Mouse (Mus musculus): Measurements from ENCODE around the gene Usp6nl. TPM values are rescaled to one million over a fixed set of nuclear protein-coding genes. Genes with fewer than 3 reads are reported as not detected.

The Usp6nl gene
- total RNA-seq, 4 experiments from 2014 or later, result 16.9 to 20.8 (median 18.3) TPM

DNA sequence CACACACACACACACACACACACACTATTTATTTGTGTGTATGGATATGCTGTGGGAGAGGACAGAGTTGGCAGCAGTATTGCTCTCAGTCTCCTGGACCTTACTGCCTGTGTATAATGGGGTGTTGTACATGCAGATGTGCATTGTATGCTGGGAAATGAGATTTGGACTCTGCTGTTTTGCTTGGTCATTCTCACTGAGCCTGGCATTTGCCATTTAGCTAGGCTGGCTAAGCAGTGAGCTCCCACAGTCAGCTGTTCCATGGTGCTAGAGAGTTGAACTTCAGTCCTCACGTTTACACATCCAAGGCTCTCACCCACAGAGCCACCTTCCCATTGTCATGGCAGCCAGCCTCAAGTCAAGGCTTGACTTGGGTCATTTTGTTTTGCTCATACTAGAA, 90.2 kb downstream of the Usp6nl start:
- no peak for DNase-seq (ENCODE audit: low spot score in 2 of 2)

DNA sequence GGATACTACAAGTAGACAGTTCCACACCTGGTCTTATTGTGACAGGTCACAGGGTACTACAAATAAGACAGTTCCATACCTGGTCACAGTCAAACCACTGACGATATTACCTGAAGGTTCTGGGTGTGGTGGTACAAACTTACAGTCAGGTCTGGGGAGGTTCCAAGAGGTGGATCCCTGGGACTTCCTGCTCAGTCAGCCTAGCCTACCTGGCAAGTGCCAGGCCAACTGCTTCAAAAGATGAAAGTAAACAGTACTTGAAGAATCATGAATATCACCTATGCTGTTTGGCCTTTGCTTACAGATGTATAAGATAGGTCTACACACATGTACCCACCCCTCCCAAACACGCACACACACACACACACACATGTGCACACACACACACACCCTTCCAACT, 91.3 kb downstream of the Usp6nl start:
- no peak for DNase-seq (ENCODE audit: low spot score in 2 of 2)

DNA sequence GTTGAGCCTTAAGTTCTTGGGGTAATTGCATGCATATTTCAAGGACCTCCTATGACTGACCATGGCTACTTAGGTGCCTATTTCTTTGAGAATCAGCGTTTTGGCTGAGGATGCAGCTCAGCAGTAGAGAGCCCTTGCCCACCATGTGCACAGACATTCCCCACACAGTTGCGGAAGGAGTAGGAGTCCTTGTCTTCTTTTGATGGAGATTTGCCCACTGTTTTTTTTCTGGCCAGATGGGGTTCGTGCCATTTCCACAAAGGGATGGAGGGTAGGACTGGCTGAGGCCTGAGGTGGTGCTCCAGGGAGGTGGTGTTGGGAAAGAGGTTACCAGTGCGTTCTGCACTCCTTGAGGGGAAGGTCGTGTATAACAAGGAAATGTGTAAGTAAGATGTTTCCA, 91.9 kb downstream of the Usp6nl start:
- no peak for DNase-seq (ENCODE audit: low spot score in 2 of 2)

DNA sequence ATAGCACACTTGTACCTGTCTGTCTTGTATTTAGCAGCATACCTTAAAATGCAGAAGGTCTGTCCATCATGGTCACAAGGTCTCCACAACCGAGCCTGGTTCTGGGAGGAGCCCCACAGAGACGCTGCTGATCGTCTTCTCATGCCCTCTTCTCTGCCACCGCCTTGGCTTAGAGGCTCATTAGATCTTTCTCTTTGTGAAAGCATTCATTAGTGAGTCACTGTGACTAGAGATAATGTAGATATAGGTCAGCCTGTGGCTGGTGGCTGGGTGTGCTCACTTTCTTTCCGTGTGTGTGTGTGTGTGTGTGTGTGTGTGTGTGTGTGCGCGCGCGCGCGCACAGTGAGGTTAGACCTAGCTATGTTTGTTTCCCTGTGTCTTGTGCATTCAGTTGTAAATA, 94.7 kb downstream of the Usp6nl start:
- DNase-seq (ENCODE audit: low spot score in 2 of 2), result no peak

DNA sequence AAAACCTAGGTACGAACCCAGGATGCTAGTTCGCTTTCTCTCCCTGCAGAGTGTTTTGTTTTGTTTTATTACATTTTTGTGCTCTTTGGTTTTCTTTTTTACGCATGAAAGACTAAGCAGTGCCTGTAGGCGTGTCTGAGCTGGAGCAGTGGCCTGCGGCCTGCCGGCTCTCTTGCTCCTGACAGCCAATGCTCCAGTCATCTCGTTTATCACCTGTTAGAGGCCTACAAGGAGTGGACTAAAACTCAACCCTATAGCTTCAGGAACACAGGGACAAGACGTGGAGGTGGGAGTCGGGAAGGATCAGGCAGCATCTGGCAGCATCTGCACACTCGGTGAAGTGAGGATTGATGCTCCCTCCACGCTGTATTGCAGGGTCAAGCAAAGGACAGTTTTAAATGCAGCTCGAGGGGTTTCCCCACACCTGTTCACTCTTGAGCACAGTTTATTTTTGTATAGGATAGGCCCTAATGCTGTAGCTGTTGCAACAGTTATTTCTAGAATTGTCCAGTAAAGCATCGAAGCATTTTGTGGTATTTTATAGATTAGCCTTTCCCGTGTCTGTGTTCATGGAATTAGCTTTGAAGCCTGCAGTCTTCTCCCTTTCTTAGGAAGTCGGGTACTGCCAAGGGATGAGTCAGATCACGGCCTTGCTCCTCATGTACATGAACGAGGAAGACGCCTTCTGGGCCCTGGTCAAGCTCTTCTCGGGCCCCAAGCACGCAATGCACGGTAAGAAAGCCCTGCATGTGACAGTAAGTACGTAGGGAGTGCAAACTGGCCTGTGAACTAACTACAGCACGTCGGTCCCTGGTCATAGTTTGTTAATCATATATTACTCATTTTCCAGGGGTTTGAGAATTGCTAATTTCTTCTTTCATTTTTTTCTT, 101.4 kb downstream of the Usp6nl start:
- no peak for DNase-seq (ENCODE audit: low spot score in 2 of 2)

DNA sequence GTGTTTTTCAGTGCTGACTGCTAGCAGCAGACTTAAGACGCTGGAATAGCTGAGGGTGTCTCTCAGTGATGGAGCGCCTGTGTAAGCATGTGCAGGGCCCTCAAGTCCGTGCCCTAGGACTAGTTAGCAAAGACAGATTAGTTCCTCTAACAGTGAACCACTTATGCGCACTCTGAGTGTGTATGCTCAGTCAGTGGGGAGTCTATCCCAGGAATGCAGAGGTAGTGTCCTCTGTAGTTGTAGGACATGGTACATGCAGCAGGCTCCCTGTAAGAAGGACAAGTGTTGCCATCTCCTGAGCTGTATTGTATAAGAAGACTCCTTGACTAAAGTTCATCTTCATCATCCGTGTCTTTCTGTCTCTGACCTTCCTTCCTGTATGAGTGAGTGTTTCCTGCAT, 102.4 kb downstream of the Usp6nl start:
- DNase-seq (ENCODE audit: low spot score in 2 of 2), result no peak

DNA sequence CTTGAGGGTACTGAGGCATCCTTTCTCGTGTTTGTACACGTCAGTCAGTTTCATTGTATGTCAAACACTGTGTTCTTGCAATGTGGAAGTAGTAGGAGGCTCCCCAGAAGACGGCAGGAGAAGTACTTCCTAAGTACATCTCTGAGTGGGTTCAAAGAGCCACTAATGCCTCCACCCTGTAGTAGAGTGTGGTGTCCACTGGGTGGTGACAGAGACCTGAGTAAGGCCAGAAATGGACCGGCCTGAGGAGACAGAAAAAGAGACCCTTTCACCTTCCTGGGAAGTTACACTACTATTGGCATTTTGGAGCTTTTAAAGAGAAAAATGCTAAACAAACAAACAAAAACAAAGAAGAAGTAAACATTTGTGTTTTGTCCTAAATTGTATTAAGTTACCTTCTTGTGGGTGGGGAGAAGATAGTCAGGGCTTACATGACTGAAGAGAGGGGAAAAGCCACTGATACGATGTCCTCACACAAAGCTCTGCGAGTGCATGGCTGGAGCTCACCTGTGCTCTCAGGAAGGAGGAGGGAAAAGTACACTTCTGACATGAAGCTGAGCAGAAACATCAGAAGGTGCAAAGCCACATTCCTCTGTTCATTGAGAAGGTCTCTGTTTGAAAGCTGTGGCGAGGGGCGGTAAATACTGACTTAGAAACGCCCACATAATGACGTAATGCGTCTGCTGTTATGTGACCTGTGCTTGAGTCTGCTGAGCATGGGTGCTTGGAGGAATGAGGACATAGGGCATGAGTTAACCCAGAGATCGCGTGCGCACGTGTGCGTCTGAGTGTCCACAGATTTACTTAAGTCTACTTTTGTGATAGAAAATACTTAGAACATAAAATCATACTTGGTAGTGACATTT, 113.9 kb downstream of the Usp6nl start:
- peak in 1 of 2 experiments; percentile 18 for DNase-seq (ENCODE audit: low spot score in 2 of 2)

DNA sequence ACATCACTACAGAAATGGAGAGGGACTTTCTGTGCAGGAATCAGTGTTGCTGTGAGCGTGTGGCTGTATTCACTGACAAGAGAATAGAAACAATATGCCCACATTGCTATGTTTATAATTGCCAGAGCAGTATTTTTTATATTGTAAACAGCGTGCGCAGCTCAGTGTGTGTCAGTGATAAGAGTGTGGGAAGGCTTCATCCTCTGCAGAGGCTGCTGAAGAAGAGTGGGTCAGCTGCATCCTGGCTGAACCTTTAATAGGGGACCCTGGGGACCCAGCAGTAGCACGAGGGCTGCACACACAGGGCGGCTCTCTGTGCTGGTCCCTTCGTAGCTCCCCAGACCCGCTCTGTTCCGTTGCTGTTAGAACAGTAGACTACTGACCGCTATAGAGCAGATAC, 119.2 kb downstream of the Usp6nl start:
- no peak for DNase-seq (ENCODE audit: low spot score in 2 of 2)

DNA sequence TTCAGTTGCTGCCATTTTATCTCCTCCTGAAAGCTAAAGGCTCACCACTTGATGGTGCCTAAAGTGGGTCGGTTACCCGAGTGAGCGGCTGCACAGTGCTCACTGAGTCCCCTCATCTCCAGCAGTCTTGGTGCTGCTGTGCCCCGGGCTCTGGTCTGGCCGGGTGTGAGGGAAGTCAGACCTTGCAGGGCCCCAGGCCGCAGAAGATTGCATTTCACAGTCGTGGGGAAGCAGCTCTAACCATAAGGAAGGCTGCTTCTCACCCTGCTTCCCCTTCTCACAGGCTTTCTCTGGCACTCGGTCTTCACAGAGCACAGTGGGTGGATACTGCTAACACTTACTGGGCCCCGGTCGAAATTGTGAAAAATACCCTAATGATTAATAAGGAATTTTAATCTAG, 119.8 kb downstream of the Usp6nl start:
- DNase-seq (ENCODE audit: low spot score in 2 of 2), result no peak

DNA sequence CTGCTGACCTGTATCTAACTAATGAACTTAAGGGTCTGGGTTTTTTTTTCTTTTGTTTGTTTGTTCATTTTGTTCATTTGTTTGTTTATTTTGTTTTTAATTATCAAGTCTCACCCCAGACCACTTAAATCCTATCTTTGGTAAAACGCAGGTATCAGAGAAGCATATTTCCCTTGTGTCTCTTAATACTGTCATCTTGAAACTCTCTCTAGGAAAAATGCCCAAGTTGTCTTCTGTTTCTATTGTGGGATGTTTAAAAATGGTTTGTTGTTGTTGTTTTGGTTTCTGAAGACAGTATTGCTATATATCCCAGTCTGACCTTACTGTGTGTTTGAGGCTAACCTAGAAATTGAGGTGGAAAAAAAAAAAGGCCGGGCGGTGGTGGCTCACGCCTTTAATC, 121.5 kb downstream of the Usp6nl start:
- DNase-seq (ENCODE audit: low spot score in 2 of 2), result no peak

DNA sequence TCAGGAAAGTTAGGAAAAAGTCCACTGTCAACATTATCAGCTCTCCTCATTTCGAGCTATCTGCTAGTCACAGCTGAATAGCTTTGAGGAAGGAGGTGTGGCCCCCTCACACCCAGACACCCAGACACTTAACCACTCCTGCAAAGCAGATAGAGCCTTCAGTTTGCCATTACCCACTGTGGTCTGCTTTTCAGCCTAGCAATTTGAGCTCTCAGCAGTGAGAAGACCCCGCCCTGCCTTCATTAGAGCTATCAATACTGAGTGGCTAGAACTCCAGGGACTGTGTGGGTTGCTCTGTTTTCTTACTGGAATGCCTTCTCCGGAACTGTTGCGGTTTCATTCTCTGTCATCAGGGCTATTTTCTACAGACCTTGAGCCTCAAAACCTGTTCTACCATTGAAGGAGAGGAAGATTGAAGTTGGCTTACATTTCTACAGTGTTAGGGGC, 122.3 kb downstream of the Usp6nl start:
- no peak for DNase-seq (ENCODE audit: low spot score in 2 of 2)

DNA sequence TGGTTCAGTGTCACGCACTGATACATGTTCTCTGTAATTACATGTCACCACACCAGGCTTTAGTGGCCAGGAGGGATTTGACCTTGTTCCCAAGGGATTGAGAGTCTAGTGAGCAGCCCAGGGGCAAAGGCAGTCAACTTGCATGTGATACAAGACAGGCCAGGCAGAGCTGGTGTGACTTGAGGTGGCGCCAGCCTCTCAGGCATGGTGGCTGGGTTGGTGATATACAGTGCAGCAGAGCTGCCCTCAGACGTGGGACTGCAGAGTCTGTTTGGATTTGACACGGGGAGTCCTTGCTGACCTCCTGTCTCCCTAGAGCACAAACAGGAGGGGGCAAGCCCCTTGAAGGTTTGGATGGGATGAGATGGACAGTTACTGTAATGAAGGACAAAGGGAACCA, 123.4 kb downstream of the Usp6nl start:
- DNase-seq (ENCODE audit: low spot score in 2 of 2), result no peak

DNA sequence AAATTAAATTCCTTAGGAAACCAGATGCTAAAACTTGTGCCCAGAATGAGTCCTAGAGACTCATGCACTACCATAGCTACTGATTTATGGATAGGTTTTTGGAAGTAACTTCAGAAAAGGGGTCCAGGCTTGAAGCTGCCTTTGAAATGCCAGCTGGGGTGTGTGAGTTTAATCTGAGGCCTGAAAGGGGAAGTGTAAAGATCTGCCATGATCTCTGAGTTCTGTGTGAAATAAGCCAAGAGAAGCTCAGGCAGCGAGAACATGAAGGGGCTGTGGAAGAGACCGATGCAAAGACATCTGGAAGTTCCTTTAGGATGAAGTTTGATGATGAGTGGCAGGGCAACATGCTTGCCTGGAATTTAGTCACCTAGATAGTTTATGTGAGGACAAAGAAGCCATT, 126.4 kb downstream of the Usp6nl start:
- DNase-seq (ENCODE audit: low spot score in 2 of 2), result no peak

DNA sequence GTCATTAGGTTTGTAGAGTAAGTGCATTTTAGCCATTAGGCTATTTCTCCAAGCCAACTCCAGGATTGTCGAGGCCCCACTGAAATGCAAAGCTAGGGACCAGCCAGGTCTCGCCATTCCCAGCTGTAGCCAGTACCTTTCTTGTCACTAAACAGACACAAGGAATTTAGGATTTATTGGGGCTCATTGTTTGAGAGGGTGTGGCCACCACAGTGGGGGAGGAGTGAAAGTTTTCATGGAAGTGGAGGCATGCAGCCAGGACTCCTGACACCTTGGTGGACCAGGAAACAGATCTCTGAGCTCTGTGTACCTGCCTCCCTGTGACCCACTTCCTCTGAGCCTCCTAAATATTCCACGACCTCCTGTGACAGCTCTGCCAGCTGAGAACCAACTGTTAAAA, 127.2 kb downstream of the Usp6nl start:
- DNase-seq (ENCODE audit: low spot score in 2 of 2), result no peak

DNA sequence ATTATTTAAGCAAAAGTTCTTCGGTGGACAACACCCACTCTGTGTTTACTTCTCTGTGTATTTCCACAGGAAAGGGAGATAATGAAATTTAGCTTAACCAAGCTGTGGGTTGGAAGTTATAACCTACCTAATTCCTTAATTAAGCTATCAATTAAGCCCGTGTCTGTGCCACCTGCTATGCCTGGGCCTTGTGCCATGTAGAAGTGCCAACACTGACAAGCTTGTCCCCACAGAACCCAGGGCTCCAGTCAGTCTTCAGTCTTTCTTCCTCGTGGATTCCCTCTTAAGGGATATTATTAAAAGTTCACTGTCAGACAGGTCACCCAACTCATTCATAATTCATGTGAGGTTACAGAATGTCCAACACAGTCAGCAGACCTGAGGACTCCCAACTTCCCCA, 128.1 kb downstream of the Usp6nl start:
- no peak for DNase-seq (ENCODE audit: low spot score in 2 of 2)

DNA sequence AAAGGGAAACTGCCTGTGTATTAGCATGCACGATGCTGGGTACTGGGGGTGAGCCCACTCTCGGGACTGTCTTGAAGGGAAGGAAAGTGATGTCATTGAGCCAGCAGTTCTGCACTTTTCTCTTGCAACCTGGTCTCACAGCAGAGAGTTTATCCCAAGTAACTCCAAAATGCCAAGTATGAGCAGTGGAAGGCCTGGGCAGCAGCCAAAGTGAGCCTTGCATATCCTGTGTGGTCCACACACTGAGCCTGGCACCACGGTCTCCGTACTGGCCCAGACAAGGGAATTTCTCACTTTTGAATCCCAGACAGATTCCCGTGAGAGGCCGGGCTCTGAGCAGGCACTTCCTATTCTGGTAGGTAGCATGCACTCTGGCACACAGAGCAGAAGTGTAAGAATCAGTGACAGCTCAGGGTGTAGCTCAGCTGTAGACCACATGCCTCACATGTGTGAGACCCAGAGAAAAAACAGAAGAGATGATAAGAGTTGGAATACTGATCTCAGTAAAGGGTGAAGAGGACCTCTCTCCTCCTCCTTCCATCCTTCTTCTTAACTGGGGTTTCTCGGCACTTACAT, 132.6 kb downstream of the Usp6nl start:
- DNase-seq (ENCODE audit: low spot score in 2 of 2), result no peak

DNA sequence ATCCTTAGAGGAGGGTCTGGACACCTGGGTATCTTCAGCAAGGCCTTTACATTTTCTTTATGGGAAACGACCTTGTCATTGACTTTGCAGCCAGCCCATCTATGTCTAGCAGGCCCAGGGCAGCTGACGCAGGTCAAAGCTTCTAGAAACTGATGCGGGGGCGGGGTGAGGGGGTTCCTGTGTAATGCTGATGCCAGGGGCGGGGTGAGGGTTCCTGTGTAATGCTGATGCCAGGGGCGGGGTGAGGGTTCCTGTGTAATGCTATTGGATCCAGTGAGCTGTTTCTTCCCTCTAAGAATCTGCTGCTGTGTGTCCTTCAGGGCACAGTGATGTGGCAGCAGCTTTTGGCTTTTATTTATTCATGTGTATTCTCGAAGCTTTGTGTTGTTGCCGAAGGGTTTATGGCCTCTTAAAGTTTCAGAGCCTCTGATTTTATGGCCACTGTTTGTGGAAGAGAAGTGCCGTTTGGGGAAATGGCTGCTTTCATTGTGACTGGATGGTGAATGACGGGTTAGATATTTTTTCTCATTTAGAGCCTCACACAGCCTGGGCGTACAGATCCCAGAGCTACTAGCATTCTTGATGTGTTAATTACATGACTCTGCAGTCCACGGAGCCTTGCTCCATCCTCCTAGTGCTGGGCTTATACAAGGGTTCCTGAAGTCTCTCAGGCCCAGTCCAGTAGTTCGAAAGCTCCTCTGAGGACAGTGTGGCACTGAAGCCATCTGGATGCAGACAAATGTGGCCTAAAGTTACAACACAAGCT, 137.0 kb downstream of the Usp6nl start:
- no peak for DNase-seq (ENCODE audit: low spot score in 2 of 2)

DNA sequence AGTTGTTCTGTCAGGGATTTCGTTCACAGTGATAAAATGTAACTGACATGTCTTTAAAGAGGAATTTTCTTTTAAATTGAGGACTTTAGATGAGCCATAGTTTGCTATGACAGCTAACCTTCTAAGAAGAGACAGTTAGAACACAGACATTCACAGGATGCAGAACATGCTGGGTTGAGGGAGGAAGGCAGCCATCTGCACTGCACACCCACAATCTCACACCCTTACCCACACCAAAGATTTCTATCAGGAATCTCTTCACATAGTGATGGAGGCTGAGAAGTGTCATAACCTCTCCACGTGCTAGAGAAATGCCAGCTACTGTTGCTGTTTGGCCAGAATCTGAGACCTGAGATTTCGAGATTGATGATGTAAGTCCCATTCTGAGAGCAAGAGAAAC, 139.8 kb downstream of the Usp6nl start:
- no peak for DNase-seq (ENCODE audit: low spot score in 2 of 2)

DNA sequence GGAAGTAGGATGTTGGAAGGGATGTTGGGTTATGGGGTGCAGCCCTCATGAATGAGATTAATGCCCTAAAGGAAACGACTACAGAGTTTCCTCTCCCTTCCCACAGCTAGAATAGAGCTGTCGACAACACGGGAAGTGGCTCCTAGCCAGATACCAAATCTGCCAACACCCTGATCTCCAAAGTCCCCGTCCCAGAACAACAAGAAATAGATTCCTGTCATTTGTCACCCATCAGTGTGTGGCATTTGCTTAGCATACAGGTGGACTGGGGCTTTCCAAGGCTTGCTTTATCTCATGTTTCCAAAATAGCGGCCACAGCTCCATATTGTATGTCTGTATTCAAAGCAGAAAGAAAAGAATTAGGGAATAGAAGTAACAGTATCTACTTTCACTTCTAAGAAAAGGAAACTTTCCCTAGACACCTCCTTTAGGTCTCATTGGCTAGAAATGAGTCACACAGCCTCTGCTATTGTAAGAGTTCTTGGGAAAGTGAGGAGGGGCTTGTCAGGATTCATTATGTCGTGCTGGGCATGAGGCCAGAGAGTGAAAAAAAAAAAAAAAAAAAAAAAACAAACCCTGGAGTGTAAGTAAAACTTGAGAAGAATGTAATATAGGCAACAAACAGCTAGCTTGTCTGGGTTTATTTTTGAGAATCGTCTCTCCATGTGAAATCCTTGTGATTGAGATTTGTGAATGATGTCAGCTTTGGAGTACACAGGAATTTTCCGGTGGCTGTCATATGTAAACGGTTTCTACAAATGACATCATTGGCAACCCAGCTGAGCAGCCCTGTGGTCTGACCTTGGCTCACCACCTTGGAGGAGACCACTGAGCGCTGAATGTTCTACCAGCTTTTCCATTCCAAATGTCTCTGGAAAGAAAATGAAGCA, 141.6 kb downstream of the Usp6nl start:
- no peak for DNase-seq (ENCODE audit: low spot score in 2 of 2)

DNA sequence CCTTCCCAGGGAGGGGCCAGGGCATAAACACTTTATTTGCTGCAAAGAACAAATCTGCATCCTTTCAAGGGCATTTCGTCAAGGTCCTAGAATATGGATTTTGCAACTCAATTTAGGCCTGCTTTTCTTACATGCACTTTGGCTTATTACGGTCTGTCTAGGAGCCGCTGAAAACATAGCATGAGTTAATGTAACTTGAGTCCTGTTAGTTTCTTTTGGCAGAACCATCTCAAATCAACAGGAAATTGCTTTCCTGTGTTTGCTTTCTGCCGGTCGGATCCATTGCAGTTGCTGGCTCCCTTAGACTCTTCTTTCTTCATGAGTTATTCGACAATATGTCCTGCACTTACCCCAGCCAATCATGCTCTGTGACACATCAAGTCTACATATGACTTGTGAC, 143.9 kb downstream of the Usp6nl start:
- no peak for DNase-seq (ENCODE audit: low spot score in 2 of 2)
